Mouse (Mus musculus) cerebellum, postnatal 36 days (tissue): Measurements from ENCODE around the gene Dedd2.
A peak's percentile ranks its signal among the peaks of the same experiment; 100 is the strongest.

Experiments
- DNase-seq, 2 experiments: peaks; one replicate each; pipeline ENCODE4 v3.0.0; 2021 to 2022; ENCODE audit warnings: mixed read lengths in 2 of 2

Dedd2 gene

GRCm38 (mm10) chr7:25217653-25218395 is 2.6 kb downstream of the Dedd2 start:
- no peak for DNase-seq

- no peak for DNase-seq
Observed at GRCm38 (mm10) chr7:25214172-25214571, 6.2 kb downstream of the Dedd2 start.

- no peak for DNase-seq
Observed at GRCm38 (mm10) chr7:25213099-25213498, 7.3 kb downstream of the Dedd2 start.

- DNase-seq: no peak
Observed at GRCm38 (mm10) chr7:25210482-25210881, 9.9 kb downstream of the Dedd2 start.

GRCm38 (mm10) chr7:25209161-25209622 is 11.2 kb downstream of the Dedd2 start:
- no peak for DNase-seq

GRCm38 (mm10) chr7:25206094-25206830 is 14.2 kb downstream of the Dedd2 start:
- DNase-seq: peak; percentile 57 to 74

GRCm38 (mm10) chr7:25205355-25206093 is 14.9 kb downstream of the Dedd2 start:
- DNase-seq: no peak

GRCm38 (mm10) chr7:25203624-25204023 is 16.8 kb downstream of the Dedd2 start:
- DNase-seq: no peak

GRCm38 (mm10) chr7:25197384-25198018 is 22.9 kb downstream of the Dedd2 start:
- DNase-seq: no peak

- no peak for DNase-seq
Observed at GRCm38 (mm10) chr7:25196107-25196506, 24.3 kb downstream of the Dedd2 start.

GRCm38 (mm10) chr7:25195148-25195547 is 25.3 kb downstream of the Dedd2 start:
- DNase-seq: no peak

- no peak for DNase-seq
Observed at GRCm38 (mm10) chr7:25192110-25192509, 28.3 kb downstream of the Dedd2 start.

GRCm38 (mm10) chr7:25190806-25191205 is 29.6 kb downstream of the Dedd2 start:
- no peak for DNase-seq

GRCm38 (mm10) chr7:25187662-25188650 is 32.5 kb downstream of the Dedd2 start:
- peak; percentile 92 to 94 for DNase-seq

GRCm38 (mm10) chr7:25184091-25184490 is 36.3 kb downstream of the Dedd2 start:
- DNase-seq: no peak

GRCm38 (mm10) chr7:25181814-25182213 is 38.6 kb downstream of the Dedd2 start:
- no peak for DNase-seq

GRCm38 (mm10) chr7:25181331-25181790 is 39.1 kb downstream of the Dedd2 start:
- DNase-seq: peak; percentile 49 to 61

- no peak for DNase-seq
Observed at GRCm38 (mm10) chr7:25180512-25180911, 39.9 kb downstream of the Dedd2 start.

GRCm38 (mm10) chr7:25179606-25180161 is 40.7 kb downstream of the Dedd2 start, which contains the start of gene Pou2f2:
Pou2f2 (minus strand) TSS chr7:25179726.
- peak; percentile 80 to 85 for DNase-seq

GRCm38 (mm10) chr7:25178787-25179605 is 41.4 kb downstream of the Dedd2 start:
- peak; percentile 52 to 54 for DNase-seq
